Mouse (Mus musculus) kidney, adult 18-20 months (tissue): ENCODE data around the gene Micu1.

Experiments used
- DNase-seq: peaks from one replicate; pipeline ENCODE4 v3.0.0; 2021

Gene Micu1

DNA sequence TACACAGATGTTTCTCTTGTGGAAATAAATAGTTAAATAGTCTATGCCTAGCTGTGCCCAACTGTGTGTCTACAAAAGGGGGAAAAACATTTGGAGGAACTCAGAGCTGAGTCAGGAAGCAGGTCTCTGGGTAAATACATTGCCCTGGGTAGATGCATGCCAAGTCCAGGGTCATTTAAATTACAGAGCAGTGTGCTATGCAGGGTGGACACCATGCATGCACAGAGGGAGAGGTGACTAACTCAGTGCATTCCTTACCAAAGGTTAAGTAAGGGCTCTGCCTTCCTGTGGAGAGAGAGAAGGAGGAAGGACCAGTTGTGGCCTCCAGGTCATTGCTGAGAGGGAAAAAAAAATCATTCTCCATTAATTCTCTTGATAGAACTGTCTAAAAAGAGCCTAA lies 22.4 kb downstream of the Micu1 start:
- no peak for DNase-seq

DNA sequence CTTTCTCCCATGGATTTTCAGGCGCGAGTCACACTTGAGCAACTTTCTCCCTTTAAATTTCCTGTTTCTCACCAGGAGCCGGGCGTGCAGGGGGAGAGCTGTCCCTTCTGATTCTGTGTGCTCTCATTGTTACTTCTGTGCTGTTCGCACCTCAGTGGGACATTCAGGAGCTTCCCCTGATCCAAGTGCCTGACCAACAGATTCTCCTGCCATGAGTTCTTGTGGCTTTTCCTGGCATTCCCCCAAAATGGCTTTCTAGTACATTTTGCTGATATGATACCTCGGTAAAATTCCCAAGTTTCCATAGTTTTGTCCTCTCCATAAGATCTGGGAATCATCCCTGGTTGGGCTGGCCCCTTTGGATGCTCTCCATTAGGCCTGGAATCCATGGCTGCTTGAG lies 25.0 kb downstream of the Micu1 start:
- no peak for DNase-seq

DNA sequence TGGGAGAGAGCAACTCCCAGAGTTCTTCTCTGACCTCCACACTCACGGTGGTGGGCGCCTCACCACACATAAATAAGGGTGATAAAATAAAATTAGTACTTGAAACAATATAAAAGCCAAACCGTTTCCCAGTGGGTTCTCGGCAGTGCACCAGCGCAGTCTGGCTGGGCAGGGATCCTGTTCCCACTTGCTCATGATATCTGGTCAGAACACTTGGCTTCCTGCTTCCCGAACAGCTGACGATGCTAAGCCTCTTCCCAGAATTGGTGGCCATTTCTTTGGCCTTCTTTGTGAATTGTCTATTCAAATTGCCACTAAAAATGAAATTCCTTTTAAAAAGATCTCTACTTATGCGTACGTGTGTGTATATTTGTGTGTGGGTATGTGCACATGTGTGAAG lies 27.0 kb downstream of the Micu1 start:
- DNase-seq: no peak

DNA sequence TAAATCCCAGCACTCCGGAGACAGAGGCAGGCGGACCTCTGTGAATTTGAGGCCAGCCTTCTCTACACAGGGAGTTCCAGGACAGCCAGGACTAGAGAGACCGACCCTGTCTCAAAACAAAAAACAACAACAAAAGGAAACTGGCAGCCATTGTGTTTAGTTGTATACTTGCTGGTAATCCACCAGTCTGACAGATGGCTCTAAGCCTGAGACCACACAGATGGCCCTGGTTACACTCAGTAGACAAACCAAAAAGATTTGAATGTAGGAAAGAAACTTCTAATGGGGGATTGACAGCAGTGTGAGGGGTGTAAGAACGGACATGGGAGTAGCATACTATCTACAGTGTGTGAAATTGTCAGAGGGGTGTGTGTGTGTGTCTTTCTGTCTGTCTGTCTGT lies 27.6 kb downstream of the Micu1 start:
- no peak for DNase-seq

DNA sequence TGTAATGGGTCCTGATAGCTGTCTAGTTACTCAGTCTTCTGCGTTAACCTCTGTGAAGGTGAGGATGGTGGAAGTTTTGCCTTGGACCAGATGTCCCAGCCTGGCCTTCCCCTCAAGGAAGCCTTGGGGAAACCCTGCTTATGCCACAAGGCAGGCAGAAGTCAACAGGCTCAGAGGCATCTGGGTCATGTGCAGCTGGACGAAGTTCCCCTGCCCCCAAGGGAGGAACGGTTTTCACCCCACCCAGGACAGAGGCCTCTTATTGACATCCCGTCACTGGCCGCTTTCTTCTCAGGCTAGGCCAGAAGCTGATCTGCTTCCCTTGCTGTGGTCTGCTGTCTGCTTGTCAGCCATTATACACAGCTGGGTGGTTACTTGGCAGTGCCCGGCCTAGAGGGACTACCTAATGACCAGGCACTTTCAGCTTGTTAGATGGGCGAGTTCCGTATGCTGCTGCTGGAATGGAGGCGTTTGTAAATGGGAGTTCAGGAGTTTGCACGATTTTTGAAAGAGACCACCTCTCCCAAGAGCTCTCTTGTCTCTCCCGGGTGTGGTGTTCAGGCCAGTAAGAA lies 33.8 kb downstream of the Micu1 start:
- DNase-seq: no peak

DNA sequence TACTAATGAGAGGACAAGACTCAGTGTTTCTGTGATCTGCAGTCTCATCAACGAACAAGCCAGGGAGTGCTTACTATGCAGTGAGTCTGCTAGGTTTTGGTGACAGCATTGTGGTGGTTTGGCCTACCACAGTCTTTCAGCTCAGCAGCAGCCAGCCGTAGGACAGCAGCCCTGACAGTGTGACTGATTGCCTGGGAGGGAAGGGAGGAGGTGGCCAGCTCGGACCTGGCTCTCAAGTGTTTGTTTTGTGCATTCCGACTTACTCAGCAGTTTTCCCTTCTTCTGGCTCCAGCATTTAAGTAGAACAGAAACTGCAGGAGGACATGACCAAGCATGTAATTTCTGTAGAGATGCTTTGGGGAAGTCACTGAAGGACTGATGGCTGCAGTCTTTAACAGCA lies 39.2 kb downstream of the Micu1 start:
- no peak for DNase-seq

DNA sequence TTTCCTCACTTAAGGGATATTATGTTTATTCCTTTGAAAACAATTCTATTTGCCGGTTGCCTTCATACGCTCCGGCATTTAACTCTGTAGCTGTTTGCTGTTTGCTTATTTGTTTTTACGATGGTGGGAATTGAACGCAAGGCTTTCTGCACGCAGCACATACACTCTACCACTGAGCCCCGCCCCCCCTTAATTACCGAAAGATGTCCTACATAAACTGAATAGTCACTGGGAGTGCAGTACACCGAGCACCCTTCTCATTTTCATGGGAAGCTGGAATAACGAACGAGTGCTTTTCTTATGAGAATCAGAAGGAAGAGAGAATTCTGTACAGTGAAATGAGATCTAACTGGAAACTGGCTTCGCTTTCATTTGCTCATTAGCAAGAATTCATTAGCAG lies 41.1 kb downstream of the Micu1 start:
- DNase-seq: no peak

DNA sequence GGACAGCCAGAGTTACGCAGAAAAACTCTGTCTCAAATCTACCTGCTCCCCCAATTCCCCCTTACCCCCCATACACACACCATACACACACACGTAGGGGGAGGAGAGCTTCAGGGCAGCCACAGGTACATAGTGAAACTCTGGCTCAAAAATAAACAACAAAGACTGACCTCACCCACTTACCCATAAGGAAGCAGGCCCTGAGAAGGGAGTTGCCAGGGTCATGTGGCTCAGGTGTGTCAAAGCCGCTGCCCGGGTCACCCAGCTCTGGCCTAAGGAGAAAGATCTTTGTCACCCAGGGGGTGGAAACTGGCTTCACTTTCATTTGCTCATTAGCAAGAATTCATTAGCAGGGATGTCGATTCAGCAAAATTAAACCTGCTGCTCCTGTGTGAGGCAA lies 41.7 kb downstream of the Micu1 start:
- DNase-seq: no peak

DNA sequence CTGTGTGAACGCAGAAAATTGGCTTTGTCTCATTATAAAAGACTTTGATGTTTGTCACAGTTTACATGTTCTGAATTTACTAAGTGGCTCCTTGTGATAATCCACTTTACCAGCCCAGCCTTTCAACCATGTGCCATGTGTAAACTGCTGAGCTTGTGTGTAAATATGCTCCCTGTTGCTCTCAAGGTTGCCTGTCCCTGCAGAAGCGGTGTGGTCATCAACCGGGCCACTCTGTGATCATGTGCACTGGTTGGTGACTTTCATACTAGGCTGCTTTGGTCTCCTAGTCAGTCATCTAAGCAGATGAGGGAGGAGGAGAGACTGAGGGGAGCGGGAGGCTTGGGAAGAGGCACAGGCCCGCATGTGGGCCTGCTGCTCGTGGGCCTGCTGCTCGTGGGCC lies 45.1 kb downstream of the Micu1 start:
- DNase-seq: no peak

DNA sequence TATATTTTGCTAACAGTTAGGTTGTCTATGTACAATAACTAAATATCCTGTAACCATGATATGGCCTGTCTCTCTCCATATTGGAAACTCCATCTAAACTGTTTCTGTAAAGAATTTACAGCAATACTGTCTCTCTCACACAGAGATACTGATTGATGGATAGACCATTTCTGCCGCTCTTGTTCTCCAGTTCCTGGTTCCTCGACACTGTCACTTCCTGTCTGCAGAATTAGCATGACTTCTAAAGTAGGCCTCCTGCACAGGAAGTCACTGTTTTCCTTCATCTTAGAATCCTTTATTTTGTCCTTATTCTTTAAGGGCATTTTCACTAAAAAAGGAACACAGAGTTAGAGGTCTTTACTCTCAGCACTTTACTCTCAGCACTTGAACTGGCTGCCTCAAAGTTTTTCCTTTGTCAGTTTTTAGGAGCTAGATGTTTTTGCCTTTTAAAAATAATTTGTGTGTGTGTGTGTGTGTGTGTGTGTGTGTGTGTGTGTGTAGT lies 46.5 kb downstream of the Micu1 start:
- no peak for DNase-seq

DNA sequence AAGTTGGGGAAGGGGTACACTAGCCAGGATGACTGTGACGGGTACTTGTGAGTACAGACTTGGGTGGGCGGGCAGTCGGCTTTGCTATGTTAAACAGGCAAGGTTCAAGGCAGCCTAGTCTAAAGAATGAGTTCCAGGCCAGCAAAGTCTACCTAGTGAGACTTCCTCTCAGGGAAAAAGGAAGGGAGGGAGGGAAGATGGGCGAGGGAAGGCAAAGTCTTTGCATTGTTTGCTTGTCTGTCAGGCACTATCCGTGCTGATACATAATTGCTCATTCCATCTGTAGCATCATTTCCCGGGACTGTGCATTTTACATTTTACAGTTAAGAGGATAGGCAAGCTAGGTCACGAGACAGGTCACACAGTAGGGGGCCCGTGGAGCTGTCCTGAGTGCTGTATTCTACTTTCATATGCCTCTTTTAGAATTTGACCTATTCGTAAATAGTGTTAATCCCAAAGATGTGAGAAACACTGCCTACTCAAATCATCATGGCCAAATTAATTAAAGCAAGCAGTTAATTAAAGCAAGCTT lies 51.3 kb downstream of the Micu1 start:
- no peak for DNase-seq

DNA sequence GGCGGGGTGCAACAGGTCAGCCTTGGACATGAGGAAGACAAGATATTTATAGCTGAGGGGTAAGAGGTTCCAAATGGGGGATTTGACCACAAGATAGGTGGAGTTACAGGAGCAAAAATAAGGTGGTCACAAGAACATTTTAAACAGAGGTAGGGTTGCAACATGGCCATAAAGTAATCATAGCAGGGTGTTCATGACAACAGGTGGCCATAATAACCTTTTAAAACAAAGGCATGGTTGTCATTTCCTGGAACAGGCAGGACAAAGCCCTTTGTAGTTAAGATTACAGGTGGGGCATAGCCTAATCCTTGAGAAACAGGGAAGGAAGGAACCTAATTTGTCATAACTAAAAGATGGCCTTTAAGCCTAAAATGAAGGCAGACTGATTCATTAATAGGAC lies 51.8 kb downstream of the Micu1 start:
- no peak for DNase-seq

DNA sequence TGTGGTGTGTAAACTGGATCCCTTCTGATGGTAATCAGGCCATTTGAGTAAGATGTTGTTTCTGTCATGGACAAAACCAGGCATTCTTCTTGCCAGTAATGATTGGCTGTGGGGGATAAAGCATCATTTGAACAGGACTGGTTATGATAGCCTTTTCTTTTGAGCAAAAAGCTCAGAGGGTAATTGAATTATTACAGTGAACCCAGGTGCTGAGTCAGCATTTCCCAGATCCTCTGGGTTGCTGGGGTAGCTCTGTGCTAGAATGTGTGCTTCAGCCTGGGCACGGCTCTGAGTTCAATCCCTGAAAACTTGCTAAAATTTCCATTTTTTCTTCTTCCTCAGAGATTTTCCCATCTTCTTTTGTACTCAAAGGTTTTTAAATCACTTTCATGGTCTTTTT lies 52.6 kb downstream of the Micu1 start:
- DNase-seq: no peak

DNA sequence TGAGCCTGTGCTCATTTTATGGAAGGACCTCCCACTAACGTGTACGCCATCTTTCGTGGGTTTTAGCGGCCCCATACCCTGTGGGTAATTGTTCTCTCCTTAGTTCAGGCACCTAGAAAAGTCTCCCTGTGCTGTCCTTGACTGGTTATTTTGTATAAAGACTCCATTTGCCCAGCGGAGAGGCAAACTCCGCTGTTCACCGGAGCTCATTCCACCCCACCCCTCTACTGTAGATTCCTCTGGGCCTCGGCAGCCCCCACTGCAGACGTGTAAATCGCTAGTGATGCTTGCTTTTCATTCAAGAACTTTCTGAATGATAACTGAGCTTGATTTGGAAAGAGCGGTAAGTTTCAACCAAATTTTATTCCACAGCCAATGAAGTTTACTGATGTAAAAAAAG lies 53.4 kb downstream of the Micu1 start:
- DNase-seq: no peak

DNA sequence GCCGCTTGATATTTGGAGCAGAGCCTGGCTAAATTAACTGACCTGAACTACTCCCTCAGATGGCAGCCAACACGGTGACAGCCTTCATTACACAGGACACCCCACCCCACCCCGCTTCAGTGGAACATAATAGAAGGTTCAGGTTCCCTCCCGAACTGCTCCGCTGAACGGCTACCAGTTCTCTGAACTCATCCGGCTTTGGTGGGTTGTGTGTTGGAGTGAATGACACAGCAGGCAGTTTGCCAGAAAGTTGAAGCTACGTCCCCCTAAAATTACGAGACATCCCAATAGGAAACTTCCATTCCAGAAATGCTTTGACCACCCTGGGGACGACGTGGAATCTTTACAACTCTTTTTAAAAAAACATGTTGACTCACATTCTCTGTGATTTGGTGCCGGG lies 53.8 kb downstream of the Micu1 start:
- DNase-seq: no peak

DNA sequence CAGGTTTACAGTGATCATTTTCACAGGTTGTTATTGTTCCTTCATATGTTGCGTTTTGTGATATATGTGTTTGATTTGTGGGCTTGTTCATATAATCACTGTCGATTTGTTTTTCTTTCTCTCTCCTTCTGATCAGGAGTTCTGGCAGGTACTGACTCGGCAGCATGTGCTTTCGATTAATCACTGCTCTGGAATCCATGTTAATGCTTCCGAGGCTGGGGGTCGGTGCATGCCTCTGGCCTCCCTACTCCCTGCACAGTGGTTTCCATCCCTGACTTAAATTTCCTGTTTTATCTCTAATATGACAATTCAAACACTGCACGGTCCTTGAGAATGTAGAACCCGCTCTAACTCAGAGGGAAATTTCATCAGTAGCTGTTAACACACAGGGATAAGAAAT lies 54.3 kb downstream of the Micu1 start:
- no peak for DNase-seq

DNA sequence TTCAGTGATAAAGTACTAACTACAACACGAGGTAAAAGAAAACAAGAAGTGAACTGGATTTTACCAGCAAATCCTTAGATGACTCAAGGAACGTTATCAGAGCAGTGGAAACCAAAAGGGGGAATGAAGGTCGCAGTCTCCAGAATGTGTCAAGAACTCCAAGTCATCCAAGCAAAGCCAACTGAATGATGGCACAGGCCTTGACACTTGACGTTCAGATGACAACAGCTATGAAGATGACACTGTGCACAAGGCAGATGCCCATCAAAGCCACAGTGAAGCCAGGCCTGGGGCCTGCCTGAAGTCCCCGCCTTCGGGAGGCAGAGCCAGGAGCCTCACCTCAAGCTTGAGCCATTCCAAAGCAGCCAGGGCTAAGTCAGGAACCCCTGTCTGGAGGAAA lies 62.5 kb downstream of the Micu1 start:
- no peak for DNase-seq

DNA sequence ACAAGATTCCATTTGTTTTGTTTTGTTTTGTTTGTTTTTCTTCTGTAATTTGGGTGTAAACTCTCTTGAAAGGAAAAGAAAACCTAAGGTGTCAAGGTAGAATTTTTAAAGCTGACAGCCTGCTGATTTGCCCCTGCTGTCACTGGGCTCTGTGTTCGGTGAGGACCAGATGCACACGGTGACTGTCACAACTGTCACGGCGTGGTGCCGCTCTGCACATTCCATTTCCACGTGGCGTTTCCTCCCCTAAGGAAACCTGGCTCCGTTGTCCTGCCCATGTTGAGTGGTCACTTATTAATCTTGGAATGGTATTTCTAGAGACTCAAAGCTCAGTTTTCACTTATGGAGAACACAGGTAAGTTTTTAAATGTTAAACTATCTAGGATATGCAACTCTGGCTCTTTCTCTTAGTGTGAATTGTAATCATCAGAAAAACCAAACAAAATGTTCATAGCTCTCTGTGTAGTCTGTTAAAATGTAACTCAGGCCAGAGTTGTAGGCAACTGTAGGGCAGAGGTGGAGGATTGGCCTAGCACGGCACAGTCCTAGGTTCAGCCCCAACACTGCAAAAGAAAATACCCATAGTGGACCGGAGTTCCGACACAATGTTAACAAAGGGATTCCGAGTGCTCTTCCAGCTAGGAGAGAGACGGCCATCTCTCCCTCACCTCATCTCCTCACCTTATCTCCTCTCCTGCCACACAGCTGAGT lies 66.2 kb downstream of the Micu1 start:
- peak; percentile 31 for DNase-seq

DNA sequence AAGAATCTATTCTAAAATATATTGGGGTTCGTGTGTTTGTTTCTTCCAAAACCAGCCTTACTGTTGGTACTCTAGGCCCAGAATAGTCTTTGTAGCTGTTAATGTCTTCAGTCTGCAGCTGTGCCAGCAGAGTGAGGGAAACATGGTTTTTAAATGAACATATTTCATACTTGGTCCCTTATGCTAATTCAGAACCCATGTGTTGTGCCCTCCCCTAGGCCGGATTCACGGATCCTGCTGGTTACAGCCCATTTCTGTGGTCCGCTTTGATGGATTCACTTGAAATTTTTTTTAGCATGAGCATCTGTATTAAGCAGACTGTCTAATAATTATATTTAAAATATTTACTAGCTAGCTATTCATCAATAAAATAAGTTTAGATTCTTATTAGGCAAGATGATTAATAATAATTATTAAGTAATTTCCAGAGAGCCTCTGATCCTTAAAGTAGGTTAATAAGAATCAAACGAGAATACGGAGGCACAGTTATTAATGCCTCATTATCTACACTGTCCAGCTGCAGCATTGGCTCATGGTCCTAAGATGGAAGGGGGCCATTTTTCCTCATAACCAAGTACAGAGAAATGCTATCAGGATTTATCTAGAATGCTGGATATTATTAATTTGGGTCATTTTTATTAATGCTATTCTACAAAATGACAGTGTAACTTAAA lies 69.2 kb downstream of the Micu1 start:
- DNase-seq: no peak

DNA sequence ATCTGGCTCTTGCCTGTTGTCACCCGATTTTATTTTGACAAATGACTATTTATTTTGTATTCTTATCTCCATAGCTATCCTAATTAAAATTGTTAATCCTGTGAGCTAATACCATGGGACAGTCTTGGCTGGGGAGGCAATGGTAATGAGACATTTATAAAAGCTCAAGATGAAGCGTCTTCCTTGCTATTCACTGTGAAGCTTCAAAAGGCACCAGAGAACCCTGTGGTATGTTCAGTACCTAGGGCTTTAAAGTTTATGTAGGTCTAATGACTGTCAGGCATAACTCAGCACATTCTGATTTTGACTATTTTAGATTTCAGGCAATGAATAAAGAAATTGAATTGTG lies 69.7 kb downstream of the Micu1 start:
- no peak for DNase-seq

DNA sequence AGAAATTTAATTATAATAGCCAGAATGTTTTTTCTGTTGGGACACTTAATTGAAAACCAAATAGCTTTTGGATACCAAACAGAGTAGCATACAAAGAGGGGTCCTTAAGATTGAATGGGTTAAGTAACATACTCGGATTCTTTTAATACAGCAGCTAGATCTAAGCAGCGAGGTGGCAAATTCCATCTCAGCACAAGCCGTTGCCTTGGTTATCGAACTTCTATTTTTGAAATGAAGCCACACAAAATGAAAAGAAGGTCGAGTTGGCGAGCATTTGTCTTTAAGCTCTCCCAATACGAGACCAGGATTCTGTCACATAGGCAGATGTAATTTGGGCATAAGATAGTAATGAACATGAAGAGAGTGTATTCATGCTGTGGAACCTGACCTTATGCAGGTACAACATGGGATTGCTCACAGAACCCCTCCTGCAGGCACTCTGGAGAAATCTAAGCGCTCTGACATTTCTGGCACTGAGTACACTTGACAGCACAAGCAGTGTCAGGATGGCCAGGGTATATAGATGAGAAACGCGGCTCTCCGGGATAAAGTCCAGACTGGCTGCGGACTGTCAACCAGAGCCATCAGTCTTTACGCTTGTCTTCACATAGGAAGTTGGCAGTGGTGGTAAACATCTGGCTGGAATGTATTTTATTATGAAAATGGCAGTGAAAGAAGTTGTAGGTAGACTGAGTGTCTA lies 71.3 kb downstream of the Micu1 start:
- no peak for DNase-seq

DNA sequence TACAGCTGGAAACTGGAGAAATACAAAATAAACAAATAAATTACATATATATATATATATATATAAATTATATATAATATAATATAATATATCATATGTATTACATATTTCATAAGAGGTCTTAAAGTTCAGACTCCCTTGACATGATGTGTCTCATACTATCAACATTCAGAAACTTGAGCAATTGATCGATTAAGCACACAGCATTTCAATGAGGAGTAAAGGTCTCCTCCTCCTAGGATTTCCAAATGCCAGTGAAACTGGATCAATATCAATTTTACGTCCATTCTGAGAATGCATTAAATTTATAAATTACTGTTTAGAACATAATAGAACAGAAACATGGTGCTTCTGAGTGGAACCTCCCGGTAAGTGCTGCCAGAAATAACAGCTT lies 71.9 kb downstream of the Micu1 start:
- DNase-seq: no peak

DNA sequence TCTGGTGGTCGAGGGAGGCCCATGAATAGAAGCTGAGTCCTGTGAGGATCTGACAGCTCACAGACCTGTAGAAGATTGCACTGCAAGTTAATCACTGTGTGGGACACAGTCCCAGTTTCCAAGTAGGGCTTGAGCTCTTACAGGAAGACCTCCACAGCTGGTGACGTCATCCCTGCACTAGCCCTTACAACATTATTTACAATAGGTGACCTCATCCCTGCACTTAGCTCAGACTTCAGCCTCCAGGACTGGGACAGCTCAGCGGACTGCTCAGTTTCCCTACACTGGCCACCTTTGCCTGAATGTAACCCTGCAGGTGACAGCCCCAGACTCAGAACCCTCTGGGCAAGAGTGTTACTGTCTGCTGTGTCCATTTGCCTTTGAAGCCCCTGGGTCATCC lies 75.0 kb downstream of the Micu1 start:
- no peak for DNase-seq
